Mouse (Mus musculus): ENCODE data around the gene Pde3b. TPM values are rescaled to one million over a fixed set of nuclear protein-coding genes. Genes with fewer than 3 reads are reported as not detected.

The Pde3b gene
- total RNA-seq, 2 experiments from 2014 or later = 8.3 to 8.9 TPM

DNA sequence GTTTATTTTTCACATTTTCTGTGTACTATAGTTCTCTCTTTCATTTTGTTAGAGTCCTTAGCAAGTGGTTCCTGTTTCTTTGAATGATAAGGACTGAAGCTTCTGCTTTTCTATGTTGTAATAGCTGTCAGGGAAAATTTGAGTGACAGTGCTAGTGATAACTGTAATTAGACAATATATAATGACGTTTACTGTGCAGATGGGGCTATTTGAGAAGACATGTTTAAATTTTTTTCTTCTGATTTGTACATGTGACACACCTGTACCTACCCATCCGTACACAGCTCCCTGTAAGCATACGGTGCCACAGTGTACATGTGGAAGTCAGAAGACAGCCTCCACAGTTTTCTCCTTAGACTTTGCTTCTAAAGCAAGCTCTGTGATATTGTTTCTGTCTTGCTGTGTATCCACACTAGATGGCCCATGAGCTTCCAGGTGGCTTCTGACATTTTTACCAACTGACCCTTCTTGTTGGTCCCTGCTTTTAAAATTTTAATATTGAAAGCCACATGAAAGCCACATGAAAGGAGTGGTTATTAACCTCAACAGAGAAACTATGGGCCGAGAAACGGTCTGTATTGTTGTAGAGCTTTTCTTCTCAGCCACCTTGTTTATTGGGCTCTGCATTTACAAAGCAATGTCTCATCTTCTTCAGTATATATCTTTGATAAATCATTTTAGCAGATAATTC is 38.4 kb downstream of the Pde3b start:
- DNase-seq (ENCODE audit: low spot score in 2 of 2) = no peak
- Histone ChIP-seq H3K4me3 (no peak overlapping the region), H3K27ac (no peak overlapping the region)
- no peak for TF ChIP-seq CTCF (conservative IDR thresholded peaks at IDR 0.05)

GRCm38 (mm10) chr7:114454858-114455257 is 39.8 kb downstream of the Pde3b start:
- DNase-seq (ENCODE audit: low spot score in 2 of 2) = no peak
- Histone ChIP-seq H3K4me3 (no peak overlapping the region), H3K27ac (no peak overlapping the region)
- no peak for TF ChIP-seq CTCF (conservative IDR thresholded peaks at IDR 0.05)

DNA sequence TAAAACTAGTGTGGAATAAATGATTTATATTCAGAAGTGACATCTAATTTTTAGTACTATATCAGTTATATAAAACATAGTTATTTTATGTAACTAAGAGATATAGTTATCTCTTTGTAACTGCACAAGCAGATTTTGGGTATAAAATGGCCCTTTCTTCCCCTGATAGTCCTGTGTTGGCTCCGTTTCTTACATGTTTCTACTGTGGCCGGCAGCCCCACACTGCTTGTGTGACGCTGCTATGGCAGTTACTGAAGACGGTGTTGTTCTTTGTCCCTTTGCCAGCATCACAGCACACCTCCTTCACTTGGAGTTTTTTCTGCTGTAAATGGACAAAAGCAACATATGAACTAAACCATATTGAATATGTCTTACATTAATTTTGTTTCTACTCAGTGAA is 41.8 kb downstream of the Pde3b start:
- no peak for TF ChIP-seq CTCF (conservative IDR thresholded peaks at IDR 0.05)
- DNase-seq (ENCODE audit: low spot score in 2 of 2) = no peak
- Histone ChIP-seq H3K4me3 (no peak overlapping the region), H3K27ac (no peak overlapping the region)

- DNase-seq (ENCODE audit: low spot score in 2 of 2) = no peak
- H3K4me3 ChIP-seq = no peak overlapping the region
- TF ChIP-seq CTCF (conservative IDR thresholded peaks at IDR 0.05) = no peak
- H3K27ac ChIP-seq = no peak overlapping the region
Measured at GRCm38 (mm10) chr7:114459909-114460308, 44.8 kb downstream of the Pde3b start.

DNA sequence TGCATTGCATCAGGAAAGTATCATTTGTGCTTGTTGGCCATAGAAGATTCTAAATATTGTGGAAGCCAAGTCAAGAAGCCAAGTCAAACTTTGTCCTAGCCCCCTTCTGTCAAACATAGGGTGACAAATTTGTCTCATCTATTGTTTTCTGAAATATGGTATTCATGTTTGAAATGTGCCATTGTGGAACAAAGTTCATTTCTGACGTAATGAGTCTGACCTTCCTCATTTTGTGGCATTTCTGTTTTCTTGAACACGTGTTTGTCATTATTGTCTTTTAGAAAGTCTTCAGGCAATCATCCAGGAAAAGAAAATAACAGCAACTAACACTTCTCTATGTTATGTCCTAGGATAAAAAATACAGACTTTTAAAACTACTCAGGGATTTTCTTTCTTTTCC is 46.6 kb downstream of the Pde3b start:
- DNase-seq (ENCODE audit: low spot score in 2 of 2) = no peak
- no peak for TF ChIP-seq CTCF (conservative IDR thresholded peaks at IDR 0.05)
- H3K4me3 ChIP-seq = no peak overlapping the region
- H3K27ac ChIP-seq = no peak overlapping the region

DNA sequence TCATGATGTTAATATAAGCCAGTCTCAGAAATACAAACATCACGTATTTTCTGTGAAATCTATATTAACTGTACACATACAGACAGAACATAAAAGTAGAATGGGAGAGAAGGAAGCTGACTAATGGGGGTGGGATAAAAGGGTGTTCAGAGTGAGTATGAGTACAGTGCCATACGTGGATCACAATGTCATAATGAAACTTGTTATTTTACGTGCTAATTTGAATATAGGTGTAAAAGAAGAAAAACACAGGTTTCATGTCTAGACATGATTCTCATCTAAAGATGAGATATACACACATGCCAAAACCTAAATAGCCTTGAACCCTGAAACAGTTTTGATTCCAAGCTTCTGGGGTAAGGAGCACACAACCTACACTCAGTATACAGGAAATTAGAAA is 51.3 kb downstream of the Pde3b start:
- TF ChIP-seq CTCF (conservative IDR thresholded peaks at IDR 0.05) = no peak
- H3K27ac ChIP-seq = no peak overlapping the region
- no peak overlapping the region for H3K4me3 ChIP-seq
- DNase-seq (ENCODE audit: low spot score in 2 of 2) = no peak

DNA sequence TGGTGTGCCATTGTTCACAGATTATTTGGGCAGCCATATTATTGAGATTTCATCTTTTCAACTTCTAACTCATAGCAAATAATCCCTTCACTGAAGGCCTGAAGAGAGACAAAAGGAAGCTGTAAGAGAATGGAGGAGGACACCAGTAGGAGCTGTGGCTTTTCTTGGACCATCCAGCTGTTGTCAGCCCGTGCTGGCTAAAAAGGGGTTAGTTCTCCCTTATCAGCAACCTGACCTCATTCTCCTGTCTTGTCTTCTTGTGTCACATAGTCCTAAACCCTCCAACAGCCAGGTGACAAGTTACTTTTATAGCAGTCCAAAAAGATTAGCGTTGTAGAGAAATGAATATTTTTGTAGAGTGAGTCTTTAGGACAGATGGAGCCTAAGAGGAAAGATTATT is 57.4 kb downstream of the Pde3b start:
- no peak for TF ChIP-seq CTCF (conservative IDR thresholded peaks at IDR 0.05)
- H3K27ac ChIP-seq = no peak overlapping the region
- H3K4me3 ChIP-seq = no peak overlapping the region
- no peak for DNase-seq (ENCODE audit: low spot score in 2 of 2)

DNA sequence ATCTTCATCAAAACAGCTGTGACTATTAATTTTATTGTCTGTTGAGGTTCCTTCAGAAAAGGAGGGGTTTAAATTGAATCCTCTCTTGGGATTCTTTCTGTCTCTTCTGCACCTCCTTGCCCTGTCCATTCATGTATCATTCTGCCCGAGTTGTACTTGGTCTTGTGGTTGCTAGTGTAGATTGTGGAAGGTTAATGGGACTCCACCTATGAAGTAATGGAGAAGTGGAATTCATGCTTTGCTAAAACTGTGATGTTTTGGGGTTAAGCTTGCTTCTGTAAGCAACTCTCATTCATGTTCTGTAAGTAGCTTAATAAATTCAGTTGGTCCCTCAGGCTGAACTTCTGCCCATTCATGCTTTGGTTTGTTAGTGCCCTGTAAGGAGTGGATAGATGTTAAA is 59.8 kb downstream of the Pde3b start:
- Histone ChIP-seq H3K27ac (no peak overlapping the region), H3K4me3 (no peak overlapping the region)
- no peak for DNase-seq (ENCODE audit: low spot score in 2 of 2)
- TF ChIP-seq CTCF (conservative IDR thresholded peaks at IDR 0.05) = no peak

GRCm38 (mm10) chr7:114477884-114478283 is 62.8 kb downstream of the Pde3b start:
- DNase-seq (ENCODE audit: low spot score in 2 of 2) = no peak
- TF ChIP-seq CTCF (conservative IDR thresholded peaks at IDR 0.05) = no peak
- Histone ChIP-seq H3K27ac (no peak overlapping the region), H3K4me3 (no peak overlapping the region)

DNA sequence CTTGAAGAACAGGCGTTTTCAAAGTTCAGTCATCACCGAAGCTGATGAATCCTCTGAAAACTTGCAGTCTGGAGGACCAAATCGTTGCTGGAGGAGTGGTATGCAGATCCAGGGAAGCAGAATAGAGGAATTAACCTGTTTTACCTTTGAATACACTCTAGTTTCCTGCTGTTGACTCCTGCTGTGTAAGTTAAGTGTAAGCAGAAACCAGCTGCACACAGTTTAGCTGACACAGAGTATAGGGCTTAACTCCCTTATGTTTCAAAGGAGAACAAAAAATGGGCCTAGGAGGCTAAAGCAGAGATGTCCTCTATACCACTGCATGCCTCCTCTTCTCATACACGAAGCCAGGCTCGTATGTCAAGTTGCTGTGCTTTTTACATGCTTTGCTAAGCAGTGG is 63.8 kb downstream of the Pde3b start:
- no peak overlapping the region for H3K27ac ChIP-seq
- H3K4me3 ChIP-seq = no peak overlapping the region
- TF ChIP-seq CTCF (conservative IDR thresholded peaks at IDR 0.05) = no peak
- no peak for DNase-seq (ENCODE audit: low spot score in 2 of 2)

- no peak for DNase-seq (ENCODE audit: low spot score in 2 of 2)
- Histone ChIP-seq H3K4me3 (no peak overlapping the region), H3K27ac (no peak overlapping the region)
- no peak for TF ChIP-seq CTCF (conservative IDR thresholded peaks at IDR 0.05)
Measured at GRCm38 (mm10) chr7:114479779-114480178, 64.7 kb downstream of the Pde3b start.

- no peak overlapping the region for H3K4me3 ChIP-seq
- no peak for DNase-seq (ENCODE audit: low spot score in 2 of 2)
- TF ChIP-seq CTCF (conservative IDR thresholded peaks at IDR 0.05) = no peak
- H3K27ac ChIP-seq = no peak overlapping the region
Measured at GRCm38 (mm10) chr7:114480196-114480989, 65.3 kb downstream of the Pde3b start.

DNA sequence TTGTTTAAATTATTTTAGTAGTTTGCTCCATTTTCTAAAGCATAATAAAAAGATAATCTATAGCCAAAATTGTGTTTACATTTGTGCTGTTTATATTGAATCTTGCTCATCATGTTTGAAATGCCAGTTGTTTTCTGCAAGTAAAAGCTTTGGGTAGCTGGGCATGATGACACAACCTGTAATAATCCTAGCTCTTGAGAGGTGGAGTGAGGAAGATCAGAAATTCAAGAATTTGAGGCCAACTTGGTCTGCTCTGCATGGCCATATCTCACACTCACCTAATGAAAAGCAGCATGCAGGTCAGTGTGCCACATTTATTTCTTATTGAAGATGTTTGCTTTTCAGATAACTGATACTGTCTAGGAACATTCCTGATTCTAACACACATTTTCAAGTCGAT is 65.9 kb downstream of the Pde3b start:
- DNase-seq (ENCODE audit: low spot score in 2 of 2) = no peak
- Histone ChIP-seq H3K4me3 (no peak overlapping the region), H3K27ac (no peak overlapping the region)
- no peak for TF ChIP-seq CTCF (conservative IDR thresholded peaks at IDR 0.05)

DNA sequence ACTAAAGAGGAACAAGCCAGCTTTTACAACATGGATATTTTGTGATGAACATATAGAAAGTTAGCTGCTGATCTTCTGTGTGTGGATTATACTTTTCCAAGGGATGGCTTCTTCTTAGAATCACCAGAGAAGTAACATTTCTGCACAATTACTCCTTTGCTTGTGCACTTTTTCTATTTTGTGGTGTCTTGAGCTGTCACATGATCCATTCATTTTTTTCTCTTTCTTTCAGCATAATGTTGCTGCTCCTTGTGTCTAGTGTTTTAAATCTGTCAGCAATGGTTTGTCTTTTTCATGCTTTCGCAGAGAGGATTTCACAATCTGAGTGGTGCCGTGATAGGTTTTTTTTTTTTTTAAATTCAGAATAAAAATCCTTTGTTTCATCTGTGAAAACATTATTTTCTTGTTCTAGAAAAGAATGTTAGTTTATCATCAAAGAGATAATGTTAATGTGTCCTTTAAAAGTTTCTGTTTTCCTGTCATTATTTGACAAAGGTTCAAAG is 66.4 kb downstream of the Pde3b start:
- DNase-seq (ENCODE audit: low spot score in 2 of 2) = no peak
- no peak for TF ChIP-seq CTCF (conservative IDR thresholded peaks at IDR 0.05)
- Histone ChIP-seq H3K4me3 (no peak overlapping the region), H3K27ac (no peak overlapping the region)

Measured in layer of hippocampus, adult 2 months (tissue).